Mouse (Mus musculus) embryonic facial prominence, embryonic 11.5 days (tissue): Measurements from ENCODE around the gene Gm28053. TPM values are rescaled to one million over a fixed set of nuclear protein-coding genes. Genes with fewer than 3 reads are reported as not detected.

Experiments
- ATAC-seq: fragments of 200-750 bp; cut with Nextera tagmentation; replicated peaks from 2 replicates; pipeline ENCODE4 v1.8.0; 2017; ENCODE audit warnings: low read depth; ENCODE audit not compliant: insufficient number of reproducible peaks, low FRiP score, low TSS enrichment
- DNase-seq: peaks from one replicate; pipeline ENCODE4 v3.0.0-alpha.2; 2015; ENCODE audit warnings: low spot score
- H3K27ac ChIP-seq: fragments of 300-500 bp; sonication (generic); replicated peaks from 2 replicates; pipeline ENCODE4 v1.5.1; 2014; ENCODE audit warnings: mild to moderate bottlenecking, low read depth, low read length, control low read depth
- H3K27me3 ChIP-seq: fragments of 300-500 bp; sonication (generic); 2 replicates; pipeline ENCODE4 v1.6.1; 2014; ENCODE audit warnings: mild to moderate bottlenecking, low read length, moderate library complexity, mixed read lengths; ENCODE audit not compliant: control insufficient read depth, insufficient read depth
- H3K36me3 ChIP-seq: fragments of 300-500 bp; sonication (generic); replicated peaks from 2 replicates; pipeline ENCODE4 v1.6.1; 2014; ENCODE audit warnings: low read depth, mild to moderate bottlenecking, low read length, moderate library complexity, mixed read lengths; ENCODE audit not compliant: control insufficient read depth, insufficient read depth
- H3K4me1 ChIP-seq: fragments of 300-500 bp; sonication (generic); 2 replicates; pipeline ENCODE4 v1.6.1; 2014; ENCODE audit warnings: low read length, mixed read lengths; ENCODE audit not compliant: control insufficient read depth, insufficient read depth
- H3K4me2 ChIP-seq: fragments of 300-500 bp; sonication (generic); 2 replicates; pipeline ENCODE4 v1.6.1; 2014; ENCODE audit warnings: low read depth, mild to moderate bottlenecking, control low read depth, low read length, moderate library complexity
- H3K4me3 ChIP-seq: fragments of 300-500 bp; sonication (generic); 2 replicates; pipeline ENCODE4 v1.5.1; 2014; ENCODE audit warnings: low read depth, low read length, control low read depth
- H3K9ac ChIP-seq: fragments of 300-500 bp; sonication (generic); replicated peaks from 2 replicates; pipeline ENCODE4 v1.6.1; 2014; ENCODE audit warnings: mild to moderate bottlenecking, control low read depth, low read length
- H3K9me3 ChIP-seq: fragments of 300-500 bp; sonication (generic); replicated peaks from 2 replicates; pipeline ENCODE4 v1.6.1; 2016; ENCODE audit warnings: mild to moderate bottlenecking, low read length, inconsistent platforms, mixed read lengths; ENCODE audit not compliant: control insufficient read depth
- WGBS: fragments of 180-500 bp; shearing (Covaris S2); extraction: QIAGEN DNeasy Blood & Tissue Kit; methylation state at CpG from one replicate; pipeline ENCODE4 v1.1.7; 2014; 5-methylcytosine and 5-hydroxymethylcytosine counted together
- polyA plus RNA-seq: library from polyadenylated mRNA; unstranded; fragments of >200 nt; fragmentation: Nextera tagmentation; extraction: Ambion mirVana; gene quantifications from 2 replicates; pipeline ENCODE4 v1.2.1, GENCODE M21; 2014

Gm28053 gene
- polyA plus RNA-seq, 1 experiment from 2014 or later, result not detected

- WGBS, result 77% methylated on average over 2 of the region's 2 CpGs
- ATAC-seq (no peak), DNase-seq (no peak)
These were observed 33.2 kb upstream of the Gm28053 start for GRCm38 (mm10) chr6:48685251-48685650.

GRCm38 (mm10) chr6:48685694-48686665 lies 32.4 kb upstream of the Gm28053 start:
- Histone ChIP-seq H3K9me3 (no peaks in the 10 kb centered on the region), H3K27ac (no peak overlapping the region), H3K36me3 (no peaks in the 10 kb centered on the region), H3K4me1 (no peaks in the 10 kb centered on the region), H3K9ac (no peak overlapping the region), H3K27me3 (no peaks in the 10 kb centered on the region), H3K4me2 (no peak overlapping the region), H3K4me3 (no peak overlapping the region)
- ATAC-seq (no peak), DNase-seq (no peak)
- WGBS, result 86% methylated on average over 7 of the region's 7 CpGs

More at GRCm38 (mm10) chr6:48685251-48685650, 33.2 kb upstream of the Gm28053 start:
- Histone ChIP-seq H3K9ac (no peak overlapping the region), H3K27ac (no peak overlapping the region), H3K4me3 (no peak overlapping the region), H3K36me3 (no peaks in the 10 kb centered on the region), H3K27me3 (no peaks in the 10 kb centered on the region), H3K4me1 (no peaks in the 10 kb centered on the region), H3K4me2 (no peak overlapping the region), H3K9me3 (no peaks in the 10 kb centered on the region)

- no peak overlapping the region for H3K4me3 ChIP-seq
- no peak overlapping the region for H3K9ac ChIP-seq
- no peak overlapping the region for H3K27ac ChIP-seq
- no peaks in the 10 kb centered on the region for H3K9me3 ChIP-seq
- ATAC-seq (no peak), DNase-seq (no peak)
- no peak overlapping the region for H3K4me2 ChIP-seq
- no peaks in the 10 kb centered on the region for H3K27me3 ChIP-seq
- no peaks in the 10 kb centered on the region for H3K36me3 ChIP-seq
- WGBS, result 85% methylated on average over 2 of the region's 2 CpGs
- H3K4me1 ChIP-seq, result no peaks in the 10 kb centered on the region
These were observed 31.3 kb upstream of the Gm28053 start for GRCm38 (mm10) chr6:48687077-48687476.

- H3K9me3 ChIP-seq, result no peaks in the 10 kb centered on the region
- H3K4me3 ChIP-seq, result no peak overlapping the region
- no peak overlapping the region for H3K9ac ChIP-seq
- H3K4me2 ChIP-seq, result no peak overlapping the region
- no peak overlapping the region for H3K27ac ChIP-seq
- no peaks in the 10 kb centered on the region for H3K36me3 ChIP-seq
- 96% methylated on average over 2 of the region's 2 CpGs for WGBS
- ATAC-seq (no peak), DNase-seq (no peak)
- H3K4me1 ChIP-seq, result no peaks in the 10 kb centered on the region
- H3K27me3 ChIP-seq, result no peaks in the 10 kb centered on the region
These were observed 29.1 kb upstream of the Gm28053 start for GRCm38 (mm10) chr6:48689320-48689719.

GRCm38 (mm10) chr6:48692962-48693361 lies 25.4 kb upstream of the Gm28053 start:
- no peaks in the 10 kb centered on the region for H3K27me3 ChIP-seq

GRCm38 (mm10) chr6:48696830-48697554 lies 21.4 kb upstream of the Gm28053 start:
- 81% methylated on average over 4 of the region's 4 CpGs for WGBS
- Histone ChIP-seq H3K4me2 (no peak overlapping the region), H3K9ac (no peak overlapping the region), H3K4me1 (no peaks in the 10 kb centered on the region), H3K4me3 (no peak overlapping the region), H3K9me3 (no peaks in the 10 kb centered on the region), H3K36me3 (no peaks in the 10 kb centered on the region), H3K27ac (no peak overlapping the region), H3K27me3 (no peaks in the 10 kb centered on the region)
- DNase-seq (no peak), ATAC-seq (no peak)

More at GRCm38 (mm10) chr6:48692962-48693361, 25.4 kb upstream of the Gm28053 start:
- Histone ChIP-seq H3K4me2 (no peak overlapping the region), H3K27ac (no peak overlapping the region), H3K9me3 (no peaks in the 10 kb centered on the region), H3K36me3 (no peaks in the 10 kb centered on the region), H3K4me3 (no peak overlapping the region), H3K9ac (no peak overlapping the region), H3K4me1 (no peaks in the 10 kb centered on the region)
- ATAC-seq, result no peak
- 84% methylated on average over 6 of the region's 6 CpGs for WGBS
- DNase-seq, result no peak

GRCm38 (mm10) chr6:48697555-48697930 lies 20.9 kb upstream of the Gm28053 start:
- no peaks in the 10 kb centered on the region for H3K4me1 ChIP-seq
- H3K4me2 ChIP-seq, result no peak overlapping the region
- no peak for DNase-seq
- H3K9ac ChIP-seq, result no peak overlapping the region
- no peak overlapping the region for H3K4me3 ChIP-seq
- 56% methylated on average over 1 of the region's 1 CpGs for WGBS
- no peaks in the 10 kb centered on the region for H3K36me3 ChIP-seq
- ATAC-seq, result no peak
- no peaks in the 10 kb centered on the region for H3K27me3 ChIP-seq
- H3K9me3 ChIP-seq, result no peaks in the 10 kb centered on the region
- no peak overlapping the region for H3K27ac ChIP-seq
